Mouse (Mus musculus) liver, adult 2 months (tissue): ENCODE results near the gene Dhrs11.

ENCODE experiments used
- CTCF ChIP-seq: fragments of 200-500 bp; IDR thresholded peaks from 2 replicates; pipeline ENCODE4 v1.5.1; 2011; ENCODE audit warnings: low read depth, low read length, control low read depth
- POLR2A ChIP-seq: fragments of 200-500 bp; IDR thresholded peaks from 2 replicates; pipeline ENCODE4 v1.6.1; 2011; ENCODE audit warnings: low read length, control low read depth; ENCODE audit not compliant: insufficient read depth; ENCODE audit errors: extremely low read depth

GRCm38 (mm10) chr11:84827901-84828503, 792 bp downstream of the Dhrs11 start:
- no peak for TF ChIP-seq CTCF
- no peak for TF ChIP-seq POLR2A
